Mouse (Mus musculus): ENCODE results near the gene Rpl10-ps3.

Rpl10-ps3 gene

GRCm38 (mm10) chr9:50311036-50311545 lies 33.7 kb downstream of the Rpl10-ps3 start:
- no peak for DNase-seq (ENCODE audit: extremely low spot score, low read depth, low spot score)

DNA sequence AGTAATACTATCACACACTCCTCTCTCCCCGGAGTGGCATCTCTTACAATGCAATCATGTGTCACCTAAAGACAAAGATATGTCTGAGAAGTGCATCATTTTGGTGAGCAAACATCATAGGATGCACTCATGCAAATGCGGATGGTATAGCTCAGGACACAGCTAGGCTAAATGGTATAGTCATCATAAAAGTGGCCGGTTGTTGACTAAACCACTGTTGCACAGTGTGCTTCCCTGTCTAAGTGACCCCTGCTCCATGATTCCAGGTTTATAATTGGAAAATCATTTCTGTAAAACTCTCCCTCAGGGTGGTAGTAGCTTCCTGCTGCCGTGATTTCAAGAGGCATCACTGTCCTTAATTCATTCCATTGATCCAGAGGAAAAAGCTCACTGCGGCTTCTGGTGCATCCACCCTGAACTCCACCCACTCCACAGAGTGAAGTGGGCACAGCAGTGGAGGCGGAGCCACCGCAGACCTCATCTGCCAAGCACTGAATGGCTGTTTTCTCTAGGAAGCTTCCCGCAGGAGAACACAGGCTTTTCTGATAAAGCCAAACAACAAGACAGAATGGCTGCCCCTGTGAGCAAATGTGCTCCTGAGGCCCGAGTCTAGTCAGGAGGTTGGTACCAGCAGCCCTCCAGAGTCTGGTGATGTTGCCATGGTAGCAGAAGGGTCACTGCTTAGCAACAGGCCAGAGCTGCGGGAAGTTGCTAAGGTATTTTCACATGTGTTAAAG lies 38.9 kb downstream of the Rpl10-ps3 start:
- DNase-seq (ENCODE audit: extremely low spot score, low read depth, low spot score), result no peak

DNA sequence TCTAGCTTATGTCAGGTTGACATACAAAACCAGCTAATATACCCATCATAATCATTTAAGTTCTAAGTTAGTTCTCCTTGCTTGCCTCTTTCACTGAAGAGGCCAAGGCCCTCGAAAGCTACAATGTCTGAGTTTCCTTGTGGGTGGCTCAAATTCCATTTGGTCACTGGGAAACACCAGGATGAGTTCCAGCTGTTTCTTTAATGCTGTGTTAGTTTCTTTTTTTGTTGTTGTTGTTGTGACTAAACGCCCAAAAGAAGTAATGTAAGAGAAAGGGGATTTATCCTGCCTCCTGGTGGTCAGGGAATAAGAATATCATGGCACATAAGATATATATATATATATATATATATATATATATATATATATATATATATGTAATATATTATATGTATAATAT lies 39.7 kb downstream of the Rpl10-ps3 start:
- DNase-seq (ENCODE audit: extremely low spot score, low read depth, low spot score), result no peak

- no peak for DNase-seq (ENCODE audit: extremely low spot score, low read depth, low spot score)
These were observed 40.8 kb downstream of the Rpl10-ps3 start for GRCm38 (mm10) chr9:50304004-50304403.

DNA sequence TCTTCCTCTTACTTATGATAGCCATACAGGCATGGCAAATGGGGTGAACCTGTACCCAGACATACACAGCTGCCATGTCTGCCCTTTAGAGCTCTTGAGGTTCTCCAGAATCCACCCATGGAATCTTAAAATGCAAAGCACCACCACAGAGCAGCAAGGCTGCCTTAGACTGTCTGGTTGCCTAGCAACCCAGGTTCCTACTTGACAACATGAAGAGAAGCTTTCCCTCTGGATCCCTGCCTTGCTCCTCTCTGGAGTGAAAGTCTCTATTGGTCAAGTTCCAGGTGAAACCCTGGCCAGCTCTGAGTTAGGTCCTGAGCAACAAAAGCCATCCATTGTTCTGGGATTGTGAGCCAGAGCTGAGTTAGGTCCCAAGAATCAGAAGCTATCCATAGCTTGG lies 43.0 kb downstream of the Rpl10-ps3 start:
- DNase-seq (ENCODE audit: extremely low spot score, low read depth, low spot score), result no peak

DNA sequence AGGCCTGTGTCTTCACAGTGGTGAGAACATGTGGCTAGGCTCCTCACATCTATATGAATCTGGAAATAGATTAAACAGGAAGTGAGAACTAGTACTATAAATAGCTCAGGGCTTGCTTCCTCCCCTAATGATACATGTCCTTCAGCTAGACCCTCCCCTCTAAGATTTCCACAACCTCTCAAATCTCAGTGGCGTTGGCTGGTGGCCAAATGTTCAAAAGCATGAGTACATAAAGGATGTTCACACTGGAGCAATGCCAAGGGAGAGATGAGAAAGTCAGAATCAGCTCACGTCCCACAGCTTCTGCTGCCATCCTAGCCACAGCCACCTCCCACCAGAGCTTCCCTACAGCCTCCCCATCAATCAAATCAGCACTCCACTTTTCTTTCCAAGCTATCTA lies 46.4 kb downstream of the Rpl10-ps3 start:
- DNase-seq (ENCODE audit: extremely low spot score, low read depth, low spot score), result no peak
